ENCODE assay signal across 8 mouse cellular contexts in genomic region chr19:6996006-6996405, GRCm38 (mm10). TPM values are rescaled to one million over a fixed set of nuclear protein-coding genes. Genes with fewer than 3 reads are reported as not detected.
DNase-seq lines count a peak whose midpoint lies in the region; ATAC-seq and TF ChIP-seq lines count a peak whose summit lies in the region.

Gene Nudt22, minus strand, starts transcription at chr19:6996117.
Gene Trpt1, plus strand, starts transcription at chr19:6996131.

- WGBS in forebrain, embryonic 12.5 days = under 1% methylated on average over 24 of the region's 24 CpGs
- WGBS in heart, embryonic 16.5 days = 0% methylated on average over 24 of the region's 24 CpGs
- WGBS in lung, adult 2 months = under 1% methylated on average over 24 of the region's 24 CpGs

- peak within 1 kb of the TSS; percentile 84 for H3K4me3 ChIP-seq in E14TG2a.4 (replicated peaks; ENCODE audit: low read length)
- H3K4me3 ChIP-seq in forebrain, embryonic 12.5 days (replicated peaks) = peak within 1 kb of the TSS; percentile 56
- H3K4me3 ChIP-seq in heart, embryonic 16.5 days (ENCODE audit: low read length) = peak within 1 kb of the TSS; percentile 77
- peak within 1 kb of the TSS; percentile 62 for H3K4me3 ChIP-seq in lung, adult 2 months (replicated peaks; ENCODE audit: extremely low read depth, low read depth, low read length)

- ATAC-seq in forebrain, embryonic 12.5 days (ENCODE audit: low FRiP score) = peak; percentile 78
- ATAC-seq in heart, embryonic 16.5 days (replicated peaks; ENCODE audit: extremely low read depth, insufficient read depth, low FRiP score) = peak; percentile 73
- ATAC-seq in neutrophil, adult 5-6 weeks (ENCODE audit: extremely low read depth, insufficient number of reproducible peaks, low FRiP score, poor library complexity, severe bottlenecking) = peak; percentile 31; the same call in 1 of the 2 replicates

- H3K27ac ChIP-seq in forebrain, embryonic 12.5 days = peak within 1 kb of the TSS; percentile 62
- H3K27ac ChIP-seq in heart, embryonic 16.5 days (ENCODE audit: low read length) = peak within 1 kb of the TSS; percentile 89

- peaks cover 19% of the 10 kb centered on the region for H3K9me3 ChIP-seq in E14TG2a.4 (ENCODE audit: low read length)
- H3K9me3 ChIP-seq in forebrain, embryonic 12.5 days = no peaks in the 10 kb centered on the region
- no peaks in the 10 kb centered on the region for H3K9me3 ChIP-seq in heart, embryonic 16.5 days (replicated peaks; ENCODE audit: control insufficient read depth, low read length)

- no peak for TF ChIP-seq CTCF in E14TG2a.4 (conservative IDR thresholded peaks at IDR 0.05; ENCODE audit: low read length)
- TF ChIP-seq CTCF in lung, adult 2 months (IDR thresholded peaks at IDR 0.05; ENCODE audit: insufficient read depth, low read length) = no peak

- H3K4me1 ChIP-seq in E14TG2a.4 (replicated peaks; ENCODE audit: low read depth, low read length) = peaks cover 66% of the 10 kb centered on the region
- H3K4me1 ChIP-seq in forebrain, embryonic 12.5 days = peaks cover 49% of the 10 kb centered on the region
- peaks cover 37% of the 10 kb centered on the region for H3K4me1 ChIP-seq in heart, embryonic 16.5 days (ENCODE audit: control insufficient read depth, insufficient read depth, low read length)
- H3K4me1 ChIP-seq in lung, adult 2 months (ENCODE audit: control insufficient read depth, insufficient read depth, low read length) = peaks cover 19% of the 10 kb centered on the region

- peak within 1 kb of the TSS; percentile 68 for H3K9ac ChIP-seq in forebrain, embryonic 12.5 days
- peak within 1 kb of the TSS; percentile 88 for H3K9ac ChIP-seq in heart, embryonic 16.5 days (ENCODE audit: low read length)

- H3K27me3 ChIP-seq in E14TG2a.4 (ENCODE audit: insufficient read depth, low read length) = no peaks in the 10 kb centered on the region
- no peaks in the 10 kb centered on the region for H3K27me3 ChIP-seq in forebrain, embryonic 12.5 days
- no peaks in the 10 kb centered on the region for H3K27me3 ChIP-seq in heart, embryonic 16.5 days (ENCODE audit: control insufficient read depth, insufficient read depth, low read length)

- peak within 1 kb of the TSS; percentile 85 for H3K4me2 ChIP-seq in forebrain, embryonic 12.5 days
- H3K4me2 ChIP-seq in heart, embryonic 16.5 days (ENCODE audit: low read depth, low read length) = peak within 1 kb of the TSS; percentile 90

- TF ChIP-seq POLR2A in lung, adult 2 months (IDR thresholded peaks at IDR 0.05; ENCODE audit: borderline replicate concordance, extremely low read depth, low read depth, low read length) = peak; percentile 85; the same call in 1 of the 2 replicates

- peaks cover 28% of the 10 kb centered on the region for H3K36me3 ChIP-seq in E14TG2a.4 (ENCODE audit: insufficient read depth, low read length)
- peaks cover 20% of the 10 kb centered on the region for H3K36me3 ChIP-seq in forebrain, embryonic 12.5 days (replicated peaks)
- peaks cover 26% of the 10 kb centered on the region for H3K36me3 ChIP-seq in heart, embryonic 16.5 days (ENCODE audit: control insufficient read depth, insufficient read depth)

- DNase-seq in c-Kit-positive CD71-negative TER-119-negative erythroid progenitor cells, embryonic 14.5 days (ENCODE audit: low read depth) = peak; percentile 76
- peak; percentile 95 to 96 for DNase-seq in kidney, postnatal 36 days
- DNase-seq in lung, adult 2 months = peak; percentile 86
- DNase-seq in thymus, adult 18-20 months = peak; percentile 56 to 74

RNA-seq across cellular contexts. Expression of gene Nudt22, which starts in this region (rescaled TPM):
- 13.6 and 16.2 TPM in 2 replicates for polyA plus RNA-seq in forebrain, embryonic 12.5 days (2016; fragmentation: Nextera tagmentation; extraction: Ambion mirVana)
- polyA plus RNA-seq in heart, embryonic 16.5 days (2015; fragmentation: Nextera tagmentation; extraction: Ambion mirVana) = 34.1 and 36.6 TPM in 2 replicates
- 27.5 and 29.9 TPM in 2 replicates for polyA plus RNA-seq in lung, adult 2 months (2012; rRNA removed)
- 5.0 TPM in 2 replicates for total RNA-seq in neutrophil, adult 5-6 weeks (2017)

RNA-seq across cellular contexts. Expression of gene Trpt1, which starts in this region (rescaled TPM):
- 11.9 and 13.8 TPM in 2 replicates for polyA plus RNA-seq in forebrain, embryonic 12.5 days (2016; fragmentation: Nextera tagmentation; extraction: Ambion mirVana)
- 17.0 and 17.3 TPM in 2 replicates for polyA plus RNA-seq in heart, embryonic 16.5 days (2015; fragmentation: Nextera tagmentation; extraction: Ambion mirVana)
- 15.1 and 15.6 TPM in 2 replicates for polyA plus RNA-seq in lung, adult 2 months (2012; rRNA removed)
- 1.5 and 1.6 TPM in 2 replicates for total RNA-seq in neutrophil, adult 5-6 weeks (2017)

Comparison
In these comparisons a context has a peak if more than half of its experiments do, and no peak if none do; other contexts are left out.
1. Peak in every context shown above with its lines: DNase-seq, ATAC-seq, H3K4me3 ChIP-seq and H3K27ac ChIP-seq.